Mouse (Mus musculus) layer of hippocampus, adult 18-20 months (tissue): ENCODE data around the gene Cx3cl1. TPM values are rescaled to one million over a fixed set of nuclear protein-coding genes. Genes with fewer than 3 reads are reported as not detected.

Source experiments
- DNase-seq, 2 experiments: peaks; one replicate each; pipeline ENCODE4 v3.0.0; 2022; ENCODE audit warnings: low spot score in 2 of 2
- long read RNA-seq: library from polyadenylated mRNA; stranded (forward); transcript quantifications from one replicate; pipeline ENCODE4 v2.0.0, GENCODE M21; 2021
- total RNA-seq, 2 experiments: library from RNA; stranded (reverse); gene quantifications; 2 replicates each; pipeline ENCODE4 v1.2.3; 2021

The Cx3cl1 gene
- 100 to 1,000 TPM; 400 to 401 TPM for total RNA-seq
- long read RNA-seq, transcript Cx3cl1-201 (3 exons, 3,315 nt): major isoform, 825 of 1,092 reads
- long read RNA-seq, partial matches to known transcripts: 254 of 1,092 reads
- long read RNA-seq, other reads (novel, unspliced or antisense): 7 of 1,092 reads

DNA sequence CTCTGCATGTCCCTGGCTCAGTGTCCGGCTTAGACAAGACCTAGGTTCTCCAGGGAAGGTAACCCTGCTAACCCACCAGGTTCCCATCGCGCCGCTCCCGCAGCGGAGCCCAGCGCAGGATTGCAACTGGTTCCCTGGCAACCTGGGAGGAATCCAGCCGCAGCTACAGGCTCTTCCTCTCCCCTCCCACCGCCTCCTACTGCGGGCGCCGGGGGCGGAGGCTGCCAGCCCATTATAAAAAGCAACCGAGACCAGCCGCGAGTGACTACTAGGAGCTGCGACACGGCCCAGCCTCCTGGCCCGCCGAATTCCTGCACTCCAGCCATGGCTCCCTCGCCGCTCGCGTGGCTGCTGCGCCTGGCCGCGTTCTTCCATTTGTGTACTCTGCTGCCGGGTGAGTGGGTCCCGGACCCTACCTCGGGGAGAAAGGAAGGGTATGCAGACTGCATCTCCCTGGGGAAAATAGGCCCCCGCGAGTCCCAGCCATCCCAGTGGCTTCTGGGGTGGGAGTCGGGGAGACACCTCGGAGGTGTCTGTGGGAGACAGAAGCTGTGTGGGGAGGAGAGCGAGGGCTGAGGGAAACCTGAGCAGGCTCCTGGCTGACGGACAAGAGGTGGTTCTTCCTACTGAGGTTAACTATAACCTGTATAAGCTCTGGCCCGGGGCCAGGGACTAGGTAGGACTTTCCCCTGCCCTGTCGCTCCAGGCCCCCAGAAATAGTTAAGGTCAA is at the start of gene Cx3cl1:
Cx3cl1 (plus strand) TSS at position 69 of the 730 bp plus-strand sequence.
- DNase-seq: peak; percentile 88 to 94

- DNase-seq: no peak
Measured at GRCm38 (mm10) chr8:94725998-94726397, 45.8 kb upstream of the Cx3cl1 start.

DNA sequence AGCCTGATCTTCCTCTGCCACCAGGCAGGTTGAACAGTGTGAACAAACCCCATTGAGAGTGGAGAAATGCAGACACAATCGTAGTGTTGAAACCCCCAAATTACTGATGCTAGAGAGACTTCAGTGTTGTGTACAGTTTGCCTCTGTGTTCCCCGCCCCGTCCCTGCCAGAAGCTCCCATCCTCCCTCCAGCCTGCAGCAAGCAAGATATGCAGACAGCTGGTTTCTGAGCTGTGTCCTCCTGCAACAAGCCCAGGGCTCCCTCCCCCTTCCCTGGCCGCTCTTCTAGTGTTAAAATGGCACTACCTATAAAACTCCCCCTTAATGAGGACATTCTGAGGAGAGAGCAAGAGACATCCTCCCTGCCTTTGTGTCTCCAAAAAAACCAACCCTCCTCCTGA is 42.5 kb upstream of the Cx3cl1 start:
- DNase-seq: no peak

DNA sequence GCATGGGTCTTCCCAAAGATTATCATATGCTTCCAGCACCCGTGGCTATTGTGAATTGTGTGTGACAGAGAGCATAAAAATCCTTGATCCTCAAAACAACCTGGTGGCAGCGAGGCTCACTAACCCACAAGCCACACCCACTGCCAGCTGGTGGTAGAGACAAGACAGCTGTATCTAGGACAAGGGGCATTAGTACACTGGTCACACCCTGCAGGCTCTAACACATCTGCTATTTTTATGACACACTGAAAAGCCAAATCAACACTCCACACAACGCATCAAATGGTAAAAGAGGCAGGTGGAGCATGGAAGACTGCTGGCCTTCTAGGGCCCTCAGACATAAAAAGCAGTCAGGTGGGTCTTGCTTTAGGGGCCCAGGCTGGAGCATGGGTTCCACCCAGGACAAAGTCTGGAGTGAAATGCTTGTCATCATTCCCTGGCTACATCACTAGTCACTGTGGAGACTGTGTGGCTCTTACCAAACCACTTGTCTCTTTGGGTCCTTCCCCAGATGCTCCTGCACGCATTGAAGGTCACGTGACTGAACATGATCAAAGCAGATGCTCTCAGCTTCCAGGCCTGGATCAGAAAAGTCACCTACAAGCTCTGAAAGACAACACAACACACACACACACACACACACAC is 37.9 kb upstream of the Cx3cl1 start:
- DNase-seq: no peak

DNA sequence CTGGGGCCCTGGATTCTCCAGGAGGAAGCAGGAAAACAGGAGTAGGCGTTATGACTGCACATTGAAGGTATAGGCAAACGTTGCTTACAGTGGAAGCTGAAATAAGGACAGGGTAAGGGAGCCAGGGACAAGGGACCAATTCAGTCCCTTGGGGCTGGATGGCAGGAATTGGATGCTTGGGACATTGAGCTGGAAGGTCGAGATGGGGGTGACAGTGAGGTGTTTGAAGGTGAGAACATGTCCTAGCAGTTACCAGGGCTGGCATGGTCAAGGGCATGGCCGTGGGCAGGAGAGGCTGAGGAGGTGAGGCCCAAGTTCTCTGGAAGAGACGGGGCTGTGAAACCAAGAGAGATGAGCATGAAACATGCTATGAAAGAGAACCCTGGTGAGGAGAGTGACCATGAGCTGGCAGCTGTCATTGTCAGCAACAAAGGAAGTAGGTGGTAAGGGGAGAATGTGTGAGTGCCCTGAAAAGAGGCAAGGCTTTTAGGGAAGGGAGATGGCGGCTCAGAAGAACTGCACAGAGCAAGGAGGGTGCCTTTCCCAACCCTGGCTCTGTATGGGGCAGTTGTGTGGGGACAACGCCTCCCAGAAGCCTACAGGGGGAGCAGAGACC is 37.0 kb upstream of the Cx3cl1 start:
- DNase-seq: no peak

- no peak for DNase-seq
Measured at GRCm38 (mm10) chr8:94735426-94736094, 36.2 kb upstream of the Cx3cl1 start.

DNA sequence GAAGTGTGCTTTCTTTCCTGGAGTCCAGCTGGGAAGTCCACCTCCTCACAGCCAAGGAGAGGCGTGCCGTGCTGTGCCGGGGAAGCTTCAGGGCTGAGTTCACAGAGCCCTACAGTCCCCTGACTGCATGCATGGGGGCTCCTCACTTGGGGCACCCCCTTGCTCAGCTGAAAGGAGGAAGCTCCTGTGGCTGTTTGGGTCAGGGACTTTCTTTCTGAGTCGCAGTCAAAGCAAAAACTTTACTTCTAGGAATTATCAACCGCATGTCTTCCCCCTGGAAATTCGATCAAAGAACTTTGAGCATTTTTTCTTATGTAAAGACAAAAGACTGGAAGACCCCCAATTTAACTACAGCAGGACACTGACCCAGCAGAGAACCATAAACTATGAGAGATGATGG is 32.0 kb upstream of the Cx3cl1 start:
- DNase-seq: no peak

GRCm38 (mm10) chr8:94740591-94740990 is 31.2 kb upstream of the Cx3cl1 start:
- no peak for DNase-seq

GRCm38 (mm10) chr8:94741726-94742125 is 30.1 kb upstream of the Cx3cl1 start:
- no peak for DNase-seq

- DNase-seq: no peak
Measured at GRCm38 (mm10) chr8:94744484-94744883, 27.3 kb upstream of the Cx3cl1 start.

GRCm38 (mm10) chr8:94744972-94745371 is 26.8 kb upstream of the Cx3cl1 start:
- DNase-seq: no peak

GRCm38 (mm10) chr8:94745476-94746184 is 26.2 kb upstream of the Cx3cl1 start, which contains the start of gene Ccl22:
TSS of gene Ccl22 (plus strand) at chr8:94745590.
- no peak for DNase-seq

DNA sequence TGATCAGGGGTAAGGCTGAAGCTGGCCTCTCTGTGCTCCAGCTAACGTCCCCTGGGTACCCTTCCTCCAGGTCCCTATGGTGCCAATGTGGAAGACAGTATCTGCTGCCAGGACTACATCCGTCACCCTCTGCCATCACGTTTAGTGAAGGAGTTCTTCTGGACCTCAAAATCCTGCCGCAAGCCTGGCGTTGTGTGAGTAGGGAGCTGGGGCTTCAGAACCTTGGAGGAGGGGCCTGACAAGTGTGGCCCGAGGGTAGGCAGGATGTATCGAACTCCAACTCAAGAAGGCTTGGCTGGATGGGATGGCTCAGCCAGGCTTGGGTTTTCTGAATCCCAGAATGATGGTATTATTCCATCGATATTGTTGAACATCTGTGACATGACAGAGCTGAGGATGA is 25.0 kb upstream of the Cx3cl1 start:
- DNase-seq: no peak

GRCm38 (mm10) chr8:94748363-94748762 is 23.4 kb upstream of the Cx3cl1 start:
- DNase-seq: no peak

- no peak for DNase-seq
Measured at GRCm38 (mm10) chr8:94749942-94750341, 21.9 kb upstream of the Cx3cl1 start.

DNA sequence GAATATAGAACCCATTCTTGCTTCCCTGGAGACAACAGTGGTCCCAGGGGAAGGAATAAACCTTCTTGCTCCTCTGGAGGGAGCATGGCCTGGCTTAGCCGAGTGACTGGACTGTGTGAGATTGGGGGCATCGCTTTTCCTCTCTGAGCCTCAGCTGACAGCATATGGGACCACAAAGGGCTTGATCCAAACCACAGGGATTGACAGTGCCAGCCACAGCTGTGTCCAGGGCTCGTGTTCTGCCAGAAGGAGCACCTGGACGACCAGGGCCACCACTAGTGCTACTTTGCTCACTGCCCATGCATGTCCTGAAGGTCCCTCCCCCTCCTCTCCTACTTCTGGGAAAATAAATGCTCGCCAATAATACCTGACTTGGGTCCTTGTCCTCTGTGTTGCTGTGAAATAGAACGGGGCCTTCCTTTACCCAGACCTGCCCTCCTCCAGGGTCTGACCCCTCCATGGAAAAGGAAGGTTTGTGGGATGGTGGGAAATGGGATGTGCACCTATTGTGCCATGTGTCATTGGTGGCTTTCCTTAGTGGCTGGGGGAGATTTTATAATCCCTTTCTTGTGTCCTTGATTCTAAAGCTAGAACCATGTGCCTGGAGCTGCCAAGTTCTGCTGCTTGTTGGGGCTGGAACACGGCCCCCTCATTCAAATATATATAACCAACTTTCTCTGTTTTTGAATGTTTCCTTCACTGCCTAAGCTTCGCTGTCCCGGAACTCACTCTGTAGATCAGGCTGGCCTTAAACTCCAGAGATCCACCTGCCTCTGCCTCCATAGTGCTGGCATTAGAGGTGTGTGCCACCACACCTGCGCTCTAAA is 20.6 kb upstream of the Cx3cl1 start:
- no peak for DNase-seq

- no peak for DNase-seq
Measured at GRCm38 (mm10) chr8:94754006-94754405, 17.8 kb upstream of the Cx3cl1 start.

GRCm38 (mm10) chr8:94754486-94754885 is 17.3 kb upstream of the Cx3cl1 start:
- DNase-seq: no peak

GRCm38 (mm10) chr8:94767035-94767434 is 4.8 kb upstream of the Cx3cl1 start:
- DNase-seq: no peak

GRCm38 (mm10) chr8:94770945-94771344 is 864 bp upstream of the Cx3cl1 start:
- DNase-seq: no peak
